Mouse (Mus musculus): ENCODE results near the gene Serpinb9g. TPM values are rescaled to one million over a fixed set of nuclear protein-coding genes. Genes with fewer than 3 reads are reported as not detected.
"Not testable (repeated sequence)": the region's sequence is repeated elsewhere in the genome, so short reads cannot be mapped to it uniquely, and the experiment has no call there.

The Serpinb9g gene
- polyA plus RNA-seq (2016; fragmentation: Nextera tagmentation; extraction: Ambion mirVana) = not detected in 2 replicates

GRCm38 (mm10) chr13:33484490-33484889 is at the start of gene Serpinb9g:
Gene Serpinb9g, plus strand, starts transcription at chr13:33484790.
- not testable (repeated sequence) for DNase-seq (ENCODE audit: low spot score); H3K36me3 ChIP-seq; H3K4me3 ChIP-seq; H3K27ac ChIP-seq; H3K9me3 ChIP-seq; H3K4me1 ChIP-seq; H3K27me3 ChIP-seq (ENCODE audit: insufficient read depth, poor library complexity, severe bottlenecking)
- 75% methylated on average over 4 of the region's 4 CpGs for WGBS

- not testable (repeated sequence) for H3K27me3 ChIP-seq (ENCODE audit: insufficient read depth, poor library complexity, severe bottlenecking); H3K4me3 ChIP-seq; DNase-seq (ENCODE audit: low spot score); H3K27ac ChIP-seq; H3K36me3 ChIP-seq; H3K9me3 ChIP-seq; H3K4me1 ChIP-seq
- 75% methylated on average over 3 of the region's 3 CpGs for WGBS
These were observed 718 bp upstream of the Serpinb9g start for GRCm38 (mm10) chr13:33483872-33484271.

- Histone ChIP-seq H3K4me1 (no peaks in the 10 kb centered on the region), H3K27me3 (ENCODE audit: insufficient read depth, poor library complexity, severe bottlenecking) (no peaks in the 10 kb centered on the region), H3K27ac (no peak overlapping the region), H3K36me3 (no peaks in the 10 kb centered on the region), H3K9me3 (peaks cover 4% of the 10 kb centered on the region; the same call in 1 of the 2 replicates), H3K4me3 (no peak overlapping the region)
- no peak for DNase-seq (ENCODE audit: low spot score)
These were observed 40.0 kb downstream of the Serpinb9g start for GRCm38 (mm10) chr13:33524629-33525028.

GRCm38 (mm10) chr13:33532814-33533213 is 48.2 kb downstream of the Serpinb9g start:
- Histone ChIP-seq H3K36me3 (no peaks in the 10 kb centered on the region), H3K4me3 (no peak overlapping the region), H3K9me3 (no peaks in the 10 kb centered on the region), H3K27ac (no peak overlapping the region), H3K4me1 (no peaks in the 10 kb centered on the region), H3K27me3 (ENCODE audit: insufficient read depth, poor library complexity, severe bottlenecking) (no peaks in the 10 kb centered on the region)
- DNase-seq (ENCODE audit: low spot score) = no peak

Other genes starting within 250 kb of the Serpinb9g start
- gene Serpinb9e, start 235.2 kb upstream of the Serpinb9g start, polyA plus RNA-seq (2016; fragmentation: Nextera tagmentation; extraction: Ambion mirVana) = not detected in 2 replicates
- gene Serpinb9f, start 160.7 kb upstream of the Serpinb9g start, polyA plus RNA-seq (2016; fragmentation: Nextera tagmentation; extraction: Ambion mirVana) = not detected in 2 replicates
- gene Gm11397, start 89.0 kb upstream of the Serpinb9g start, polyA plus RNA-seq (2016; fragmentation: Nextera tagmentation; extraction: Ambion mirVana) = not detected in 2 replicates
- not detected in 2 replicates for gene Serpinb6d, start 176.6 kb downstream of the Serpinb9g start, polyA plus RNA-seq (2016; fragmentation: Nextera tagmentation; extraction: Ambion mirVana)